Mouse (Mus musculus): ENCODE data around the gene Sae1.
A peak's percentile ranks its signal among the peaks of the same experiment; 100 is the strongest.

DNA sequence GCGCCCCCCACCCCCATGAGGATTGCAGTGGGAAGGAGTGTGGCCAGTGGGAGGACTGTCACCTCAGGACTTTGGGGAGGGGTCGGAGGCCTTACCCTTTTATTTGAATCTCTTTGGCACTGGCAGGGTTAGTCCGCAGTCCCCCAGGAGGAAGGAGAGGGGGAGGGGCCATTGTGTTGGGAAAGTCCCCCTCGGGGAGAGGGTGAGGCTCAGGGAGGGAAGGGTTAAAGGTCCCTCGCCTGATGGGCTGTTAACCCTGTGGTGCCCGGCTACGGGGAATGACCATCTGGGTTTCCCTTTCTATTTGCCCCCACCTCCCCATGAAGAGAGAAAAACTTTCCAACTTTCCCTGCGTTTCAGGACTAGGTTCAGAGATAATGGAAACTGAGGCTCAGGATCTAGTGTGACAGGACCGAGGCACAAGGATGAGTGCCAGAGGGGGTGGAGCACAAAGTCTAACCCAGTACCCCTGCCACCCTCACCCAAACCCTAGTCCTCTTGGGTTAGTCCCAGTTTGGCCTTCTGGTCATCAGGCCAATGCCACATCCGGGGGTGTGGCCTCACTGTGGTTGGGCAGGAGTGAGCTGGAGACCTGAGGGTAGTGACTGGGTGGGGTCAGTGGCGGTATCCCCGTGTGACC, 74.8 kb downstream of the Sae1 start:
- TF ChIP-seq MYOG (IDR thresholded peaks at IDR 0.05; ENCODE audit: control insufficient read depth in 1 of 3, insufficient read depth in 1 of 3, insufficient read length in 2 of 3, low read depth in 2 of 3) (peak in 1 of 3 experiments; percentile 56), USF1 (IDR thresholded peaks at IDR 0.05; ENCODE audit: low read depth) (peak; percentile 12), POLR2A (IDR thresholded peaks at IDR 0.05; ENCODE audit: insufficient read length, low read depth) (peak; percentile 77), POLR2AphosphoS2 (IDR thresholded peaks at IDR 0.05; ENCODE audit: insufficient read length, low read depth) (no peak)
